Mouse (Mus musculus) ovary, adult 18-20 months (tissue): ENCODE data around the gene Selenow.

Experiments
- DNase-seq: peaks from one replicate; pipeline ENCODE4 v3.0.0; 2022; ENCODE audit warnings: low spot score, mixed read lengths

The Selenow gene

DNA sequence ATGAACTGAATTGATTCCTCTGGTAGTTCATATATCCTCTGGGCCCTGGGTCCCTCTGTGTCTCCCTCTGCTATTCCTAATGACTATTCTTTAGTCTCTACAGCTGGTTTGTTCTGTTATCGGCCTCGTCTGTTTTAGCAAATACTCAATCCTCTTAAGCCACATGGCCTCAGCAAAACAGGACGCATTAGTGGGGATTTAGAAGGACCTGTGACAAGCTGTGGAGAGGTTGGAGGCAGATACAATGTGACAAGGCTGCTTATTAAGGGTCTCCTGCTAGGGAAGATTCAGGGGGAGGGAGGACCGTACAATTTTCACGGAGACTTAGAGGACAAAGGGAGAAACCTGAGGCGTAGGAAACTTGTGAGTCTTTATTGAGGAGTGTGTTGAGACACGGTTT is 16.3 kb downstream of the Selenow start:
- DNase-seq, result no peak

DNA sequence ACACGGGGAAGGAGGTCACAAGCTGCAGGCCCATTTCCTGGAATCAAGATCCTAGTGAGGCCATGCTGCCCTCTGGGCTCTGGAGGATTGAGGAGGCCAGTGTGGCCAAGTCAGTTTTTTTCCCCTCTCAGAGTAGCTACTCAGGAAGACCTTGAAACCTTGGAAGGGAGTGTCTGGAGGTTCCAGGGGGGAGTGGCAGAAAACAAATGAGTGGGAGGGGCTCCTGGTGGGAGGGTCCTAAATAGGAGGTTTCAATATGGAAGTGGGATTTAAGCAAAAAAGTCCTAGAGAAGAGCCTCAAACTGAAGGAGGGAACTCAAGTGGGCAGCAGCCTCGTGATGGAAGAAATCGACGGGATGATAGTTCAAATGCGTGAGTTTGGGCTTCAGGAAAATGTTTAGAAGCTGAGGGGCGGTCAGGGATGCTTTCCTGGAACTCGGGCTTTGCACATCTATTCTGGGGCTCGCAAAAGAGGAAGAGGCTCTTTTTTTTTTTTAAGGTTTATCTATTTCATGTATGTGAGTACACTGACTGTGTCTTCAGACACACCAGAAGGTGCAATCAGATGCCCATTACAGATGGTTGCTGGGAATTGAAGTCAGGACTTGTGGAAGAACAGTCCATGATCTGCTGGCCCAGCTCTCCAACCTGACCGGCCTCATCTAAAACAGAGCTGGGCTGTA is 20.7 kb downstream of the Selenow start:
- DNase-seq, result no peak

GRCm38 (mm10) chr7:15894251-15894650 is 28.0 kb downstream of the Selenow start:
- DNase-seq, result no peak

- no peak for DNase-seq
These were observed 38.1 kb downstream of the Selenow start for GRCm38 (mm10) chr7:15884127-15884526.

DNA sequence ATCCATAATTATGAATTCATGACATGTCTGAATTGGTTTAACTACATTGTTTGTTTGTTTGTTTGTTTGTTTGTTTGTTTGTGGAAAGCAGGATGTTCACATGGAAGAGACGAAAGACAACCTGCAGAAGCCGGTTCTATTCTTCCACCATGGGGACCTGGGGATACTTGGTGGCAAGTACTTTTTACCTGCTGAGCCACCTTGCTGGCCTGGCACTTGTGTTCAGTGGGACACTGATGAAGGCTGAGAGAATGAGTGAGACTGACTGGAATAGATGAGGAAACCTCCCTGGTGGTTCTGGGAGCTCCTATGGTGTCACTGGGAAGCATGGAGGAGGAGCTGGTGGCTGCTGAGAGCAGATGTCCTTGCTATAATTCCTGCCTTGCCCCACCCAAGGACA is 39.9 kb downstream of the Selenow start, which contains the start of gene Crxos:
Gene Crxos (plus strand): TSS at position 301 of the 400 bp plus-strand sequence.
- DNase-seq, result no peak

- no peak for DNase-seq
These were observed 40.4 kb downstream of the Selenow start for GRCm38 (mm10) chr7:15881831-15882230.

DNA sequence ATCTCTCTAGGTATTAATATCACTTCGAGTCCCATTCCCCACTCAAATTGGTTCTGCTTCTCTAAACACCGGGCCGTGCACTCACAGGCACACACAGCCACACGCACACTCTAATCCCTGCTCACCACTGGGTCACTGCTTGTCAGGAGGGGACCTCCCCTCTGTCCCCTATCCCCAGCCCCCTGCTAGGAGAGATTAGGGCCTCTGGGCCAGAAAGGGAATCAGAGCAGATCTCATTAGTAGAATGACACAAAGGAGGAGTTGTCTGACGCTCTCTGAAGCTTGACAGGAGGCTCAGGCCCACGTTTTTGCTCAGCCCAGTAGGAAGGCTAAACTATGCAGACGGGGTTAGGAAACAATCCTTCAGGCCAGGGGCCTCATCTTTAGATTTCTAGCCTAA is 40.8 kb downstream of the Selenow start:
- DNase-seq, result no peak

DNA sequence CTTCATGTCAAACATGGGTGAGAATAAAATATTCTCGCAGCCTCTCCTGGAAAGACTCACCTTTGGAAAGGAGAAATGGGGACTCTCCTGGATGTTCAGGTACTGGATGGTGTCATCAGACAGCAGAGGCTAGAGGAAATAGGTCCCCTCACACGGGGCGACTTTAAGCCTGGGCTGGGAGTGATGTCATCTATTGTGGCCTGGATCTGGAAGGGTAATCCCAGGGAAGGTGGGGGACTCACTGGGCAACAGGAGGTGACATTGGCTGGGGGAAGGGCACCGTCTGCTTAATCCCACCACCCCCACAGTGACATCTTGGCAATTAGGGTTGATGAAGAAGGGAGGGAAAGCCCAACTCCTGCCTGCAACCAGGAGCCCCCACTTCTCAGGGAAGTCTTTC is 42.4 kb downstream of the Selenow start, which contains the start of gene Crx:
Gene Crx (minus strand): TSS at position 213 of the 400 bp plus-strand sequence.
- DNase-seq, result no peak
